Mouse (Mus musculus): Measurements from ENCODE around the gene Ky.
A peak's percentile ranks its signal among the peaks of the same experiment; 100 is the strongest.

Ky gene

GRCm38 (mm10) chr9:102505700-102506585 is at the start of gene Ky:
Gene Ky (plus strand): TSS chr9:102505750.
- no peak for DNase-seq

GRCm38 (mm10) chr9:102462251-102462650 is 43.3 kb upstream of the Ky start:
- DNase-seq = no peak

DNA sequence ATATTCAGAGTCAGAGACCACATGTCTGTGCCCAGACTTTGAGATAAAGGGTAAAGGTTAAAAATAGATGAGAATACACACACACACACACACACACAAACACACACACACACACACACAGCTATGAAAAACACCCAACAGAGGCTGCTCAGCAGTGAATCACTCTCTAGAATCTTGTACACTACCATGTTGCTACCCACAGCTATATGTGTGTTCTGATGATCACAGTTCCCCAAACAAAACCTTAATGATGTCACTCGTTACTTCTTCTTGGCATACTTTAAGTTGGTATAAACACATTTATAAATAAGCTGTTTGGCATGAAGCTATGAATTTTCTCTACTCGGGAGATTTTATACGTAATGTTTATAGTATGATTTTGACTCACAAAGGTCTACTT is 40.5 kb upstream of the Ky start:
- DNase-seq = no peak

DNA sequence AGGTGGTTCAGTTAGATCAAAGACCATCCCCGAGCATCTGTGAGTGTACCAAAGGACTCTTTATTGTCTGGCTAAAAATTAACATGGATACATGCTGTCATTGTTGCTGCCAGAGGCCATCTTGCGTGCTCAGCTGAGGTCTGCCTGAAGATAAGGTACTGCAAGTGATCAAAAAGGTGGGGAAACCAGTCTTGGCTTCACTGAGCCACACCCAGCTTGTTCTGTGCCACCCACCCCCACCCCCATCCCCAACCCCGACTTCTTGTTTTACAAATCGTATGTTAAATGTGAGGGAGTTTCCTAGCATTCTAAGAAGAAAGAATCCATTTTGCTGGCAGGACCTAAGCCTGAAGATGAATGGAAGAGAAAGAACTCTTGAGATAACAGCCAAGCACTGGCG is 39.8 kb upstream of the Ky start:
- DNase-seq = no peak

GRCm38 (mm10) chr9:102470076-102470819 is 35.3 kb upstream of the Ky start:
- DNase-seq = no peak

GRCm38 (mm10) chr9:102477767-102478450 is 27.6 kb upstream of the Ky start:
- DNase-seq = no peak

- no peak for DNase-seq
Measured at GRCm38 (mm10) chr9:102478451-102478835, 27.1 kb upstream of the Ky start.

- peak; percentile 25 to 62 for DNase-seq
Measured at GRCm38 (mm10) chr9:102479022-102479421, 26.5 kb upstream of the Ky start.

GRCm38 (mm10) chr9:102492031-102492795 is 13.3 kb upstream of the Ky start:
- peak in 1 of 2 experiments; percentile 27 for DNase-seq

GRCm38 (mm10) chr9:102493044-102493443 is 12.5 kb upstream of the Ky start:
- DNase-seq = no peak

DNA sequence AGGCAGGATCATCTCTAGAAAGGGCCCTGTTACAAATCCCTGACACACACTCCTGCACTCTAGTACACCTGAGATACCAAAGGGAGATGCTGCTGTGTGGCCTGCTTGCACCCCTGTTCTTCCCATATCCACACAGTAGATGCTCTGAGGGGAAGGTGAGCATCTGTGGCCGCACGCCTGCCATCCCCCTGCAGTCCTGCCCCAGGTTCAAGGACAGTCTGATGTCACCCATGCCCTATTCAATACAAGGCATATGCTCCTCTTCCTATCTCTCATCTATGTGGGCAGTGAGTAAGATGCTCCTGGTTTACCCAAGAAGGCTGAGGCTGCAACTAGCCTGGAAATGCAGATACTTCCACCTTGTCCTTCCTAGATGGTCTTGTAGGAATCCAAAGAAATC is 11.6 kb upstream of the Ky start:
- DNase-seq = no peak

- DNase-seq = no peak
Measured at GRCm38 (mm10) chr9:102494454-102494853, 11.1 kb upstream of the Ky start.

GRCm38 (mm10) chr9:102495266-102495665 is 10.3 kb upstream of the Ky start:
- DNase-seq = no peak

- DNase-seq = no peak
Measured at GRCm38 (mm10) chr9:102496481-102497041, 9.0 kb upstream of the Ky start.

- DNase-seq = no peak
Measured at GRCm38 (mm10) chr9:102497089-102497690, 8.4 kb upstream of the Ky start.

GRCm38 (mm10) chr9:102497833-102498430 is 7.6 kb upstream of the Ky start:
- DNase-seq = no peak

DNA sequence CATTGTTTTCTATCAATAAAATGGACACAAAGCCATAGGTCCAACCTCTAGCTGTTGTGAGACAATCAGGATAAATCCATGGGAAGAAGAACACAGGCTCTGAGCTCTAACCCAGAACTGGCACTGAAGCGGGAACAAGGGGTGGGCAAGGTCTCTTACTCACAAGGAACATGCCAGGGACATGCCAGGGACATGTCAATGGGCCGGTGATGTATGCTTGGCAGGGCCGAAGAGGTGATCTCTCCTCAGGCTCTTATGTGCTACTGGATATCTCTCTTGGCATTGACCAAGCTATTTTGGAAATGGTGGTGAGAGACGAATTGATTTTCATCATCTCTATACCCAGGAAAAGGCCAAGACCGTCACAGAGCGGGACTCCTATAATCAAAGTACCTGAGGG is 6.8 kb upstream of the Ky start:
- DNase-seq = peak in 1 of 2 experiments; percentile 0

DNA sequence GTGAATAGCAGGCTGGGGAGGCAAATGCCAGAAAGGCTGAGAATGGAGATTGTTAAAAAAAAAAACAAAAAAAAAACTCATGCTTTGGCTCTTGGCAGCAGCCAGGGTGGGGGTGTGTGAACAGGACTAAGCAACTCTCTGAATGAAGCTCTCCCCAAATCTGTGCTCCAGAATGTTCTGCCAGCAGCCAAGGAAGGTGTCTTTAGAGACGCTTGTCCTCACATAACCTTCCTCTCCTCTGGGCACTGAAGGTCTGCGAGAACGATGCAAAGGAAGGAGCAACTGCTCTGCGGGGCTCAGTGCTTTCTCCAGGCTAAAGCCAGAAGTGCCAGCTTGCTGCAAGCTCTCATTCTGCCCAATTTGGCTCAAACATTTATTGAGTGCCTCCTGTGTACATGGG is 6.3 kb upstream of the Ky start:
- DNase-seq = no peak

GRCm38 (mm10) chr9:102499746-102500145 is 5.8 kb upstream of the Ky start:
- no peak for DNase-seq

DNA sequence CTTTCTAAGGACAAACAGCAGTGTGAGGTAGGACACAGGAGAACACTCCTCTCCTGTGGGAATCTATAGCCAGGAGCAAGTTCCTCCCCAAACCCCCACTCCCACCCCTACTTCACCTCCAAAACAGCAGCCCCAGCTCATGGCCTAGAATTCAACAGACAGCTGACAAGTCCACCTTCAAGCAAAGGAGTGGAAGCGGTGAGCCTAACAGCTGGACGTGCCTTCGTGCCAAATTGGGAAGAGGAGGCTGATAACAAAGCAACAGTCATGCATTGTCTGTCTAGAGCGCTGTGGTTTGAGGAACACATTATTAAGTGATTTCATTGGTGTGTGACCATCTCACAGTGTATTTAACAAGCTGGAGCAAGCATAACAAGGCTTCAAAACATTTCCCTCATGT is 4.4 kb upstream of the Ky start:
- no peak for DNase-seq

DNA sequence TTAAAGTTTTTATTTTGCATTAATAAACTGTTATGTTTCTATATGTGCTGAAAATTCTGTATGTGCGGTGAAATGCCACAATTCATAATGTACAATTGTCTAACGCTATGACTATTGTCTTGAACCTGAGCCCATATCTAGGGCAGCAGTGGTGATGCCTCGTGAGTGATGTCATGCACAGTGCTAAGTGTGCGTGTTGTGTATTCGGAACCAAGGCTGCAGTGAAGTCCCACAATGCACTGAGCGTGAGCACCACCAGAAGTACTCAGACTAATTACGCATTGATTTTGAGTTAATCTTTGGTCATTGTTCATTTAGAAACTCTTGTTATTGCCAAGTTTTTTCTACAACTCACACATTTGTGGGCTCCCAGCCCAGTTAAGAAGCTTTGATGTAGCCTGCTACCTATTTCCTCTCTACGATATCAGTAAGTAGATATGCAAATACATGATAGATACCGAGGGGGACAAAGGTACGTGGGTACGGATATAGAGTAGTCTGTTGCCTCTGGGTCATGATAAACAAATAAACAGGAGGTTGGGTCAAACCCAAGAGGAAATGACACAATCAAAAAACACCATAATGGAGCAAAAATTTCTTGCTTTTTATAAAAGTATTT is 3.4 kb upstream of the Ky start:
- DNase-seq = no peak

All from spleen, adult 18-20 months (tissue).